ENCODE assay signal across 9 mouse cellular contexts in the genomic region with DNA sequence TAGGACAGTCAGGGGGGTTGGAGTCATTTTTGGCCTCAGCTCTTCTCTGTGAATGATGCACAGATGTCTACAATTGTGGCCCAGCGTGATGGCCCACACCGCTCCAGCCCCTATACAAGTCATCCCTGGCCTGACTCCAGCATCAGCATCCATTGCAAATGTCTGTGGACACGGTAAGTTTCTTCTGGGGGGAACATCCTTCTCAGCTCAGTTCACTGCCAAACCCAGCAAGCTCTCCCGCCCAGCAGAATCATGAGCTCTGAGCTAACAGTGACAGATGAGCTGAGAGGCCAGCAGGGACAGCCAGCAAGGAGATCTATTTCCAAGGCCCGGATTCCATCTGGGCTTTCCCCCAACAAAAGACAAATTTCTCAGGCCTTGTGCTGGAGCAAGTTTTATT.
A peak's percentile ranks its signal among the peaks of the same experiment; 100 is the strongest.
DNase-seq lines count a peak whose midpoint lies in the region; ATAC-seq lines count a peak whose summit lies in the region.
"Had no signal": no experiment of that assay in that cellular context is flagged by ENCODE, and none has a peak within 500 bp of the region (broad histone marks: within the 10 kb centered on the region; RNA-seq: fewer than 3 reads in every experiment).

No protein-coding gene starts in this region.

- H3K4me2 ChIP-seq in midbrain, embryonic 13.5 days (replicated peaks) = no peak overlapping the region
- no peak overlapping the region for H3K4me2 ChIP-seq in neural tube, embryonic 15.5 days

- peaks cover 21% of the 10 kb centered on the region for H3K27me3 ChIP-seq in midbrain, embryonic 13.5 days
- H3K27me3 ChIP-seq in midbrain, embryonic 10.5 days (ENCODE audit: low read depth, poor library complexity, severe bottlenecking) = peaks cover 84% of the 10 kb centered on the region
- H3K27me3 ChIP-seq in neural tube, embryonic 15.5 days (replicated peaks) = 0 out of 2 replicates have a peak, but pooled peaks cover 5% of the 10 kb centered on the region

- H3K9me3 ChIP-seq in midbrain, embryonic 13.5 days = no peaks in the 10 kb centered on the region
- no peaks in the 10 kb centered on the region for H3K9me3 ChIP-seq in midbrain, embryonic 10.5 days (replicated peaks)
- H3K9me3 ChIP-seq in neural tube, embryonic 15.5 days (replicated peaks) = no peaks in the 10 kb centered on the region

- WGBS in midbrain, embryonic 13.5 days = 78% methylated on average over 5 of the region's 5 CpGs
- WGBS in midbrain, embryonic 10.5 days = 88% methylated on average over 5 of the region's 5 CpGs
- WGBS in neural tube, embryonic 15.5 days = 37% methylated on average over 5 of the region's 5 CpGs

- peak overlapping the region; percentile 39; the same call in 1 of the 2 replicates for H3K9ac ChIP-seq in midbrain, embryonic 13.5 days (replicated peaks)
- no peak overlapping the region for H3K9ac ChIP-seq in neural tube, embryonic 15.5 days (replicated peaks)

- H3K4me3 ChIP-seq in midbrain, embryonic 13.5 days (replicated peaks) = no peak overlapping the region
- no peak overlapping the region for H3K4me3 ChIP-seq in midbrain, embryonic 10.5 days
- H3K4me3 ChIP-seq in neural tube, embryonic 15.5 days (replicated peaks) = no peak overlapping the region

- ATAC-seq in midbrain, embryonic 13.5 days = no peak
- peak; percentile 23; the same call in 1 of the 2 replicates for ATAC-seq in neural tube, embryonic 15.5 days (ENCODE audit: low FRiP score)

- no peak overlapping the region for H3K27ac ChIP-seq in midbrain, embryonic 13.5 days
- H3K27ac ChIP-seq in midbrain, embryonic 10.5 days (replicated peaks) = no peak overlapping the region
- peak overlapping the region; percentile 18; the same call in 1 of the 2 replicates for H3K27ac ChIP-seq in neural tube, embryonic 15.5 days (replicated peaks)

- no peaks in the 10 kb centered on the region for H3K36me3 ChIP-seq in midbrain, embryonic 13.5 days
- H3K36me3 ChIP-seq in midbrain, embryonic 10.5 days = no peaks in the 10 kb centered on the region
- H3K36me3 ChIP-seq in neural tube, embryonic 15.5 days = no peaks in the 10 kb centered on the region

- peak; percentile 93 for DNase-seq in heart, adult 11 months
- no peak for DNase-seq in heart, postnatal 36 days
- DNase-seq in midbrain, embryonic 10.5 days (ENCODE audit: low spot score) = no peak
- peak; percentile 35 to 74 for DNase-seq in gastrocnemius, postnatal 4 days (ENCODE audit: low spot score in 2 of 2)
- DNase-seq in ovary, postnatal 14 days (ENCODE audit: low spot score) = no peak
- DNase-seq in natural killer cell, adult 2 months (ENCODE audit: low spot score in 2 of 2) = no peak
- DNase-seq: adrenal gland, postnatal 25 days had no signal

- peaks cover 17% of the 10 kb centered on the region for H3K4me1 ChIP-seq in midbrain, embryonic 13.5 days (replicated peaks)
- H3K4me1 ChIP-seq in midbrain, embryonic 10.5 days = peaks cover 16% of the 10 kb centered on the region
- H3K4me1 ChIP-seq in neural tube, embryonic 15.5 days = peaks cover 22% of the 10 kb centered on the region

- intact Hi-C loops in heart, postnatal 36 days (cut with DNase I) = no loop called here

Comparison
In these comparisons a context has a peak if more than half of its experiments do, and no peak if none do; other contexts are left out.
1. DNase-seq: peak in heart, adult 11 months (single experiment) and gastrocnemius, postnatal 4 days (2 of 2); none in heart, postnatal 36 days (0 of 2), midbrain, embryonic 10.5 days (single experiment), ovary, postnatal 14 days (single experiment) and natural killer cell, adult 2 months (0 of 2).